Mouse (Mus musculus): ENCODE data around the gene Nodal. TPM values are rescaled to one million over a fixed set of nuclear protein-coding genes. Genes with fewer than 3 reads are reported as not detected.

Gene Nodal
- polyA plus RNA-seq, 1 experiment, result 4.3 TPM

DNA sequence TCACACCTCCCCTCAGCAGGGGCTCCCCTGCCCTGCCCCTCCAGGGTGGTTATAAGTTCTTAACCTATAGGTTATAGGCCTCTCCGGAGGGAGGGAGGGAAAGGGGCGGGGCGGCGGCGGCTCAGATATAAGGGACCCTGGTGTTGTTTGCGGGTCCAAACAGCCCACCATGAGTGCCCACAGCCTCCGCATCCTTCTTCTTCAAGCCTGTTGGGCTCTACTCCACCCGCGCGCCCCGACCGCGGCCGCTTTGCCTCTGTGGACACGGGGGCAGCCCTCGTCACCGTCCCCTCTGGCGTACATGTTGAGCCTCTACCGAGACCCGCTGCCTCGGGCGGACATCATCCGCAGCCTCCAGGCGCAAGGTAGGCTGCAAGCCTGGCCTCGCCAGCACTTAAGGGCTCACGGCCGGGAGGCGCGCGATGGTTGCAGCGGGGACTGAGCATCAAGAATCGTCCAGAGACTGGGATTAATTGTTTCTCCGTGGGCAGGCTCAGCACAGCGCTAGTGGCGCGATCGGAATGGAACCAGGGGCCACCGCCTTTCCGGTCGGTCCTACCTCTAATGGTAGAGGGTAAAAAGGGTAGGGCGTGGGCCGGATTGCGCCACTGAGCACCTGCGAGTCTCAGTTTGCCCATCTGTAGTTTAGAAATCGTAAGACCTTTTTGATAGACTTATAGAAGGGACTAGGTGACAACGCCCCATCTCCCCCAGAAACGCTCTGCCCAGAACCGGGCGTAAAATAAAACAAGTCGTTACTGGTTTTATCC, 544 bp downstream of the Nodal start:
- WGBS, result 4% methylated on average over 50 of the region's 50 CpGs
- no peak for TF ChIP-seq CTCF (IDR thresholded peaks at IDR 0.05; ENCODE audit: control insufficient read depth, insufficient read depth, low read length)
- TF ChIP-seq POLR2A (IDR thresholded peaks at IDR 0.05; ENCODE audit: borderline replicate concordance, control insufficient read depth, low read depth, low read length), result no peak
- no peak overlapping the region for H3K27ac ChIP-seq (ENCODE audit: control insufficient read depth, insufficient read depth, low read depth, low read length, poor library complexity)
- H3K4me3 ChIP-seq (replicated peaks; ENCODE audit: control insufficient read depth, low read depth, low read length), result no peak overlapping the region
- no peaks in the 10 kb centered on the region for H3K4me1 ChIP-seq (ENCODE audit: control insufficient read depth, insufficient read depth, low read length)

DNA sequence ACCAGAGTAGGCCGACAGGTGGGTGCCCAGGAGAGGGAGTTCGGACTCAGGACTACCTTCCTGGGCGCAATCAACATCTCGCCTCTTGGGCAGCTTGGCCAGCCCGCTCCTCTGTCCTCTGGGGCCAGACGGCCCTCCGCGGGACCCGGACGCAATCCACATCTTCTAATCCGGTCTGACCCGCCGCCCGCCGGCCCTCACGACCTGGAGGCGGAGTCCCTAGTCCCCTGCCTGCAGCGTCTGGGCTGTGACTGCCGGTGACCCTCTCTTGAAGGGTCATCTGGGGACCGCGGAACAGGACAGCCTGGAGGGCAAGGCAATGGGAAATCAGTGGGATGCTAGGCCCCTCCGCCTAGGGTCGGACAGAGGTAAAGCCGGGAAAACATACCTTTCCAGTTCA, 1.4 kb downstream of the Nodal start:
- 16% methylated on average over 23 of the region's 24 CpGs for WGBS
- Histone ChIP-seq H3K4me3 (replicated peaks; ENCODE audit: control insufficient read depth, low read depth, low read length) (no peak overlapping the region), H3K27ac (ENCODE audit: control insufficient read depth, insufficient read depth, low read depth, low read length, poor library complexity) (no peak overlapping the region), H3K4me1 (ENCODE audit: control insufficient read depth, insufficient read depth, low read length) (no peaks in the 10 kb centered on the region)
- no peak for TF ChIP-seq POLR2A (IDR thresholded peaks at IDR 0.05; ENCODE audit: borderline replicate concordance, control insufficient read depth, low read depth, low read length)
- no peak for TF ChIP-seq CTCF (IDR thresholded peaks at IDR 0.05; ENCODE audit: control insufficient read depth, insufficient read depth, low read length)

DNA sequence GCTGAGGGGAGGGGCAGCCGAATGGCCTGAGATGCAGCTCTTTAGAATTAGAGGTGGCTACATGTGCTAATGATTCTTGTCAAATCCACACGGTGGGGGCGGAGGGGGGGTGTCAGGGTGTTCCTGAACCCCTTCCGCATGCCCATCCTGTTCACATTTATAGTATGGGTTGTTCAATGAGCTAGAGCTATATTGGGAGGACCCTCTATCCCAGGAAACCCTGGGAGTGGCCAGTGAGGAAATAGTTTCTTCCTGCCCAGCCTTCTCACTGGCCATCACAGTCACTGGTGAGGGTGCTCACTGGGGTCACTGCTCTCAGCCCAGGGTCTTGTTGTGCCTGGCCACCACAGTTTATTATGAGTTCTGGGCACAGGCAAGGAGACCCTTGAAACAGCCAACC, 2.2 kb downstream of the Nodal start:
- TF ChIP-seq CTCF (IDR thresholded peaks at IDR 0.05; ENCODE audit: control insufficient read depth, insufficient read depth, low read length), result no peak
- TF ChIP-seq POLR2A (IDR thresholded peaks at IDR 0.05; ENCODE audit: borderline replicate concordance, control insufficient read depth, low read depth, low read length), result no peak
- Histone ChIP-seq H3K27ac (ENCODE audit: control insufficient read depth, insufficient read depth, low read depth, low read length, poor library complexity) (no peak overlapping the region), H3K4me3 (replicated peaks; ENCODE audit: control insufficient read depth, low read depth, low read length) (no peak overlapping the region), H3K4me1 (ENCODE audit: control insufficient read depth, insufficient read depth, low read length) (no peaks in the 10 kb centered on the region)
- 39% methylated on average over 4 of the region's 4 CpGs for WGBS

DNA sequence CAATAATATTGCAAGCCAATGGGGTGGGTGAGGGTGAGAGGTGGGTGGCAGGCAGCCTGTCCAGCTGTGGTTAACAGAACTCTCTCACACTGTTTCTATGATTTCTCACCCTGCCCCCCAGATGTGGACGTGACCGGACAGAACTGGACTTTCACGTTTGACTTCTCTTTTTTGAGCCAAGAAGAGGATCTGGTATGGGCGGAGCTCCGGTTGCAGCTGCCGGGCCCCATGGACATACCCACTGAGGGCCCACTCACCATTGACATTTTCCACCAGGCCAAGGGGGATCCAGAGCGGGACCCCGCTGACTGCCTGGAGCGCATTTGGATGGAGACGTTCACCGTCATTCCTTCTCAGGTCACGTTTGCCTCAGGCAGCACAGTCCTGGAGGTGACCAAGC, 5.1 kb downstream of the Nodal start:
- Histone ChIP-seq H3K4me1 (ENCODE audit: control insufficient read depth, insufficient read depth, low read length) (no peaks in the 10 kb centered on the region), H3K27ac (ENCODE audit: control insufficient read depth, insufficient read depth, low read depth, low read length, poor library complexity) (no peak overlapping the region), H3K4me3 (replicated peaks; ENCODE audit: control insufficient read depth, low read depth, low read length) (no peak overlapping the region)
- TF ChIP-seq POLR2A (IDR thresholded peaks at IDR 0.05; ENCODE audit: borderline replicate concordance, control insufficient read depth, low read depth, low read length) (no peak), CTCF (IDR thresholded peaks at IDR 0.05; ENCODE audit: control insufficient read depth, insufficient read depth, low read length) (no peak)
- WGBS, result 60% methylated on average over 12 of the region's 12 CpGs

DNA sequence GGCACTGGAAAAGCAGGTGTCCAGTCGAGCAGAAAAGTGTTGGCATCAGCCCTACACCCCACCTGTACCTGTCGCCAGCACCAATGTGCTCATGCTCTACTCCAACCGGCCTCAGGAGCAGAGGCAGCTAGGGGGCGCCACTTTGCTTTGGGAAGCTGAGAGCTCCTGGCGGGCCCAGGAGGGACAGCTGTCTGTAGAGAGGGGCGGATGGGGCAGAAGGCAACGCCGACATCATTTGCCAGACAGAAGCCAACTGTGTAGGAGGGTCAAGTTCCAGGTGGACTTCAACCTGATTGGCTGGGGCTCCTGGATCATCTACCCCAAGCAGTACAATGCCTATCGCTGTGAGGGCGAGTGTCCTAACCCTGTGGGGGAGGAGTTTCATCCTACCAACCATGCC, 5.5 kb downstream of the Nodal start:
- no peaks in the 10 kb centered on the region for H3K4me1 ChIP-seq (ENCODE audit: control insufficient read depth, insufficient read depth, low read length)
- 63% methylated on average over 10 of the region's 10 CpGs for WGBS
- no peak overlapping the region for H3K27ac ChIP-seq (ENCODE audit: control insufficient read depth, insufficient read depth, low read depth, low read length, poor library complexity)
- TF ChIP-seq POLR2A (IDR thresholded peaks at IDR 0.05; ENCODE audit: borderline replicate concordance, control insufficient read depth, low read depth, low read length), result no peak
- peak; percentile 15; the same call in 1 of the 2 replicates for TF ChIP-seq CTCF (IDR thresholded peaks at IDR 0.05; ENCODE audit: control insufficient read depth, insufficient read depth, low read length)
- H3K4me3 ChIP-seq (replicated peaks; ENCODE audit: control insufficient read depth, low read depth, low read length), result no peak overlapping the region

DNA sequence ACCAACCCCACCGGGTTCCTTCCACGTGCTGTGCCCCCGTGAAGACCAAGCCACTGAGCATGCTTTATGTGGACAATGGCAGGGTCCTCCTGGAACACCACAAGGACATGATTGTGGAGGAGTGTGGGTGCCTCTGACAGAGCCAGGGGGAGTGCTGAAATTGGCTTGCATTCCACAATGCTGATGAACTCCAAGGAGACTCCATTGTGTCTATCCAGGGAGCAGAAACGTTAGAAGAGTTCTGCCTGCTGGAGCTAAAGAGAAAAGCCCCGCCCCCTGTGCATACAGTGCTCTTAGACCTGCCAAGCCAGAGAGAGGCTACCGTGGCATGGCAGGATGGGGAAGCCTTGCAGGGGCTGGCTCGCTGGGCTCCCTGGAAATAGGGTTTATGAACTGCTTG, 6.7 kb downstream of the Nodal start:
- no peaks in the 10 kb centered on the region for H3K4me1 ChIP-seq (ENCODE audit: control insufficient read depth, insufficient read depth, low read length)
- no peak overlapping the region for H3K27ac ChIP-seq (ENCODE audit: control insufficient read depth, insufficient read depth, low read depth, low read length, poor library complexity)
- H3K4me3 ChIP-seq (replicated peaks; ENCODE audit: control insufficient read depth, low read depth, low read length), result no peak overlapping the region
- 6% methylated on average over 7 of the region's 7 CpGs for WGBS
- no peak for TF ChIP-seq CTCF (IDR thresholded peaks at IDR 0.05; ENCODE audit: control insufficient read depth, insufficient read depth, low read length)

GRCm38 (mm10) chr10:61425047-61425446, 7.3 kb downstream of the Nodal start:
- TF ChIP-seq POLR2A (IDR thresholded peaks at IDR 0.05; ENCODE audit: borderline replicate concordance, control insufficient read depth, low read depth, low read length) (no peak), CTCF (IDR thresholded peaks at IDR 0.05; ENCODE audit: control insufficient read depth, insufficient read depth, low read length) (no peak)
- no peak overlapping the region for H3K27ac ChIP-seq (ENCODE audit: control insufficient read depth, insufficient read depth, low read depth, low read length, poor library complexity)
- WGBS, result 55% methylated on average over 2 of the region's 2 CpGs
- H3K4me1 ChIP-seq (ENCODE audit: control insufficient read depth, insufficient read depth, low read length), result no peaks in the 10 kb centered on the region
- H3K4me3 ChIP-seq (replicated peaks; ENCODE audit: control insufficient read depth, low read depth, low read length), result no peak overlapping the region

DNA sequence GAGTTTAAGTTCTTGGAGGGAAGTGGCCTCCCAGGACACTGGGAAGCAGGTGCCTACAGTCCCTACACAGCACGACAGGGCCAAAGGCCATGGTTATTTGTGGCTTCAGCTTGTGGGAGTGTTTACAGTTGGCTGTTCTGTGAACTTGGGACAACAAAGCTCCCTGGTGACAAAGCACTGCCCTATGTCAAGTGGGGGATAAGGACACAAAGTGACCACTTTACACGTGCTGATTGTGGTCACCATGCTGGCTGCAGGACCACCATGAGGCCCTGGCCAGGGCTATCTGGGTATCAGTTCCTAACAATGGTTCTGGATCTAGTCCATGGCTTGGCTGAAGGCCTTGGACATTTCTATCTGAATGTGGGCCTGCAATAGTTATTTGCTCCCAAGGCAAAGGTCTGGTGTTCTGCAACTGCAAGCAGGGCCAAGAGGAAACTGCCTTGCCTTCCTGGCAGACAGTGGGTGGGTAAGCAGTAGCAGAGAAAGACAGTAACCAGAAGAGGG, 8.5 kb downstream of the Nodal start:
- WGBS, result 72% methylated on average over 2 of the region's 2 CpGs
- Histone ChIP-seq H3K4me1 (ENCODE audit: control insufficient read depth, insufficient read depth, low read length) (no peaks in the 10 kb centered on the region), H3K4me3 (replicated peaks; ENCODE audit: control insufficient read depth, low read depth, low read length) (no peak overlapping the region), H3K27ac (ENCODE audit: control insufficient read depth, insufficient read depth, low read depth, low read length, poor library complexity) (no peak overlapping the region)
- TF ChIP-seq CTCF (IDR thresholded peaks at IDR 0.05; ENCODE audit: control insufficient read depth, insufficient read depth, low read length), result no peak
- no peak for TF ChIP-seq POLR2A (IDR thresholded peaks at IDR 0.05; ENCODE audit: borderline replicate concordance, control insufficient read depth, low read depth, low read length)
